Mouse (Mus musculus): ENCODE results near the gene Rap1gap. TPM values are rescaled to one million over a fixed set of nuclear protein-coding genes. Genes with fewer than 3 reads are reported as not detected.

Gene Rap1gap
- polyA plus RNA-seq, 1 experiment from 2014 or later, result 25.5 TPM

DNA sequence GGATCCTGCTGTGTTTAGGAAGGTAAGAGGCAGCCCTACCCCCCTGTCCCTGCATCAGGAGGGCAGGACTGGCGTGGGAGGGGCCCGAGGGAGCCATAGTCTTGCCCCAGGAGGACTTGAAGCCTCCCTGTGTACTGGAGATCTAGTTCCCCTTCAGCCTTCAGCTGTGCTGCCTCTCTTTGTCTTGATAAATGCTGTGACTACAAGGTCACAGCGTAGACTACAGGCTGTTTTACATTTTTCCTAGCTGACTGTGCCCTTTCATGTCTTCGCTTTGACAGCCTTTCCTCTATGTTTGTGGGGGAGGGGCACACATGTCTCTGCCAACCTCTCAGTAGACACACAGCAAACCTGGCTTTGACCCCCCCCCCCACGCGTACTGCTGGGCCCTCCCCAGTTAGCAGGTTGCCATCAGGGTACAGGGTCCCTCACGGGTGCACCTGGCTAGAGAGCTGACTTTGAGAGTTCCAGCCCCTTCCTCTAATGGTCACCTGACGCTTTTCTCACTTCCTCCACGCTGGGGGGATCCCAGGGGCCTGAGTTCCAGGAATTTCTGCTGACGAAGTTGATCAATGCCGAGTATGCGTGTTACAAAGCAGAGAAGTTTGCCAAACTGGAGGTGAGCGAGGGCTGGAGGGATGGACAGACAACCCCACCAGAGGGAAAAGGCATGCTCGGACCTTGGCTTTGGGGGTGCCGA lies 55.0 kb downstream of the Rap1gap start:
- H3K36me3 ChIP-seq (ENCODE audit: control insufficient read depth, insufficient read depth, low read length), result no peaks in the 10 kb centered on the region
- 38% methylated on average over 15 of the region's 15 CpGs for WGBS
- H3K9me3 ChIP-seq (replicated peaks; ENCODE audit: control insufficient read depth, low read length), result no peaks in the 10 kb centered on the region
- no peaks in the 10 kb centered on the region for H3K27me3 ChIP-seq (replicated peaks; ENCODE audit: control insufficient read depth, insufficient read depth, low read length)
- peak overlapping the region; percentile 60 for H3K9ac ChIP-seq (ENCODE audit: low read length)
- peak overlapping the region; percentile 84 for H3K27ac ChIP-seq (ENCODE audit: low read depth, low read length)
- no peak overlapping the region for H3K4me2 ChIP-seq (ENCODE audit: low read length)
- peak; percentile 25; the same call in 1 of the 2 replicates for ATAC-seq
- no peak overlapping the region for H3K4me3 ChIP-seq (ENCODE audit: low read depth, low read length)
- peak; percentile 68 for DNase-seq (ENCODE audit: low spot score)
- peaks cover 9% of the 10 kb centered on the region for H3K4me1 ChIP-seq (ENCODE audit: control insufficient read depth, insufficient read depth, low read length)

GRCm38 (mm10) chr4:137721563-137721962 lies 57.0 kb downstream of the Rap1gap start:
- no peaks in the 10 kb centered on the region for H3K9me3 ChIP-seq (replicated peaks; ENCODE audit: control insufficient read depth, low read length)
- ATAC-seq (no peak), DNase-seq (ENCODE audit: low spot score) (no peak)
- H3K4me3 ChIP-seq (ENCODE audit: low read depth, low read length), result no peak overlapping the region
- H3K4me1 ChIP-seq (ENCODE audit: control insufficient read depth, insufficient read depth, low read length), result peaks cover 9% of the 10 kb centered on the region
- H3K9ac ChIP-seq (ENCODE audit: low read length), result no peak overlapping the region
- H3K4me2 ChIP-seq (ENCODE audit: low read length), result no peak overlapping the region
- no peak overlapping the region for H3K27ac ChIP-seq (ENCODE audit: low read depth, low read length)
- no peaks in the 10 kb centered on the region for H3K36me3 ChIP-seq (ENCODE audit: control insufficient read depth, insufficient read depth, low read length)
- WGBS, result 90% methylated on average over 15 of the region's 15 CpGs
- no peaks in the 10 kb centered on the region for H3K27me3 ChIP-seq (replicated peaks; ENCODE audit: control insufficient read depth, insufficient read depth, low read length)

- DNase-seq (ENCODE audit: low spot score) (no peak), ATAC-seq (no peak)
- Histone ChIP-seq H3K9ac (ENCODE audit: low read length) (no peak overlapping the region), H3K4me1 (ENCODE audit: control insufficient read depth, insufficient read depth, low read length) (peaks cover 9% of the 10 kb centered on the region), H3K4me2 (ENCODE audit: low read length) (no peak overlapping the region), H3K9me3 (replicated peaks; ENCODE audit: control insufficient read depth, low read length) (no peaks in the 10 kb centered on the region), H3K4me3 (ENCODE audit: low read depth, low read length) (no peak overlapping the region), H3K36me3 (ENCODE audit: control insufficient read depth, insufficient read depth, low read length) (no peaks in the 10 kb centered on the region), H3K27me3 (replicated peaks; ENCODE audit: control insufficient read depth, insufficient read depth, low read length) (no peaks in the 10 kb centered on the region), H3K27ac (ENCODE audit: low read depth, low read length) (no peak overlapping the region)
- WGBS, result 88% methylated on average over 3 of the region's 3 CpGs
Measured at GRCm38 (mm10) chr4:137722230-137722629, 57.7 kb downstream of the Rap1gap start.

GRCm38 (mm10) chr4:137722692-137723427 lies 58.3 kb downstream of the Rap1gap start:
- WGBS, result 29% methylated on average over 12 of the region's 12 CpGs
- no peak overlapping the region for H3K4me3 ChIP-seq (ENCODE audit: low read depth, low read length)
- no peak overlapping the region; the same call in 1 of the 2 replicates for H3K27ac ChIP-seq (ENCODE audit: low read depth, low read length)
- no peak overlapping the region for H3K4me2 ChIP-seq (ENCODE audit: low read length)
- ATAC-seq, result peak; percentile 51; the same call in 1 of the 2 replicates
- H3K27me3 ChIP-seq (replicated peaks; ENCODE audit: control insufficient read depth, insufficient read depth, low read length), result no peaks in the 10 kb centered on the region
- no peaks in the 10 kb centered on the region for H3K36me3 ChIP-seq (ENCODE audit: control insufficient read depth, insufficient read depth, low read length)
- H3K9ac ChIP-seq (ENCODE audit: low read length), result 0 out of 2 replicates have a peak overlapping the region, but pooled peaks have one; percentile 9
- DNase-seq (ENCODE audit: low spot score), result peak; percentile 89
- peaks cover 9% of the 10 kb centered on the region for H3K4me1 ChIP-seq (ENCODE audit: control insufficient read depth, insufficient read depth, low read length)
- no peaks in the 10 kb centered on the region for H3K9me3 ChIP-seq (replicated peaks; ENCODE audit: control insufficient read depth, low read length)

DNA sequence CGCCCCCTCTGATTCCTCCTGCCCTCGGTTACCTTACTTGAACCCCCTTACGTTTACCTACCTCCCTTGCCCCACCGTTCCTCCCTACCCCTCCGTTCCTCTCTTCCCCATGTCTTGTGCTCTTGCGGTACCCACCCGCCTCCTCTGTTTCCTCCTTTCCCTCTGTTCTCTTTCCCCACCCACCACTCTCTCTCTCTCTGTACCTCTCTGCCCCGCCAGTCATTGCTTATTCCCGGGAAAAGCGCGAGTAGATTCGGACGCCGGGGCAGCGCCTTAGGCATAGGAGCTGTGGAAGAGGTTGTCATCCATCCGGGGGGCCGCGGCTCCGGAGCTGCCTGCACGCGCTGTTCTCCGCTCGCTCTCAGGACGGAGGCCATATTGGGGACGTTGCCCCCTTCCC lies 59.0 kb downstream of the Rap1gap start:
- no peaks in the 10 kb centered on the region for H3K36me3 ChIP-seq (ENCODE audit: control insufficient read depth, insufficient read depth, low read length)
- no peak overlapping the region for H3K27ac ChIP-seq (ENCODE audit: low read depth, low read length)
- peaks cover 13% of the 10 kb centered on the region for H3K4me1 ChIP-seq (ENCODE audit: control insufficient read depth, insufficient read depth, low read length)
- no peaks in the 10 kb centered on the region for H3K27me3 ChIP-seq (replicated peaks; ENCODE audit: control insufficient read depth, insufficient read depth, low read length)
- H3K4me2 ChIP-seq (ENCODE audit: low read length), result peak overlapping the region; percentile 27
- DNase-seq (ENCODE audit: low spot score), result no peak
- no peaks in the 10 kb centered on the region for H3K9me3 ChIP-seq (replicated peaks; ENCODE audit: control insufficient read depth, low read length)
- H3K9ac ChIP-seq (ENCODE audit: low read length), result 0 out of 2 replicates have a peak overlapping the region, but pooled peaks have one; percentile 9
- no peak for ATAC-seq
- 41% methylated on average over 25 of the region's 25 CpGs for WGBS
- no peak overlapping the region for H3K4me3 ChIP-seq (ENCODE audit: low read depth, low read length)

DNA sequence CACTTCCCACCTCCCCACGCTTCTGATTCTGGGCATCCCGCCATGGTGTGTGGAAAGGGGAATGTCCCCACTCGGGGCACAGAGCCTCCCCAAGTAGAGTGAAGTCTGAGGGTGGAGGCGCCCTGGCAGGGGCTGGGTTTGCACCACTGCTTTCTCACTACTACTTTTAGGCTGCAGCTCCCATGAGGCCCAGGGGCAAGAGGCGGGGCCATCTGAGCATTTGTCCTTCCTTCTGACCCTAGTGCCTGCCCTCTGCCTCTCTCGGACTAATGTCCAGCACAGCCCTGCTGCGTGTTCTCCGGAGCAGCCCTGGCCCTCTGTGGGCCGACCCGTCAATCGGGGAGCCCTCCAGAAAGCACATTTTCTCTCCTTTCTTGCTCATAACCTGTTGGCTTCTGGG lies 59.7 kb downstream of the Rap1gap start:
- H3K27ac ChIP-seq (ENCODE audit: low read depth, low read length), result no peak overlapping the region
- H3K4me2 ChIP-seq (ENCODE audit: low read length), result no peak overlapping the region
- H3K9me3 ChIP-seq (replicated peaks; ENCODE audit: control insufficient read depth, low read length), result no peaks in the 10 kb centered on the region
- WGBS, result 48% methylated on average over 11 of the region's 11 CpGs
- DNase-seq (ENCODE audit: low spot score) (no peak), ATAC-seq (no peak)
- peaks cover 7% of the 10 kb centered on the region for H3K4me1 ChIP-seq (ENCODE audit: control insufficient read depth, insufficient read depth, low read length)
- H3K27me3 ChIP-seq (replicated peaks; ENCODE audit: control insufficient read depth, insufficient read depth, low read length), result no peaks in the 10 kb centered on the region
- no peaks in the 10 kb centered on the region for H3K36me3 ChIP-seq (ENCODE audit: control insufficient read depth, insufficient read depth, low read length)
- H3K4me3 ChIP-seq (ENCODE audit: low read depth, low read length), result no peak overlapping the region
- no peak overlapping the region for H3K9ac ChIP-seq (ENCODE audit: low read length)

GRCm38 (mm10) chr4:137724766-137725165 lies 60.2 kb downstream of the Rap1gap start:
- Histone ChIP-seq H3K4me1 (ENCODE audit: control insufficient read depth, insufficient read depth, low read length) (peaks cover 5% of the 10 kb centered on the region; the same call in 1 of the 2 replicates), H3K4me2 (ENCODE audit: low read length) (no peak overlapping the region), H3K9ac (ENCODE audit: low read length) (no peak overlapping the region), H3K27me3 (replicated peaks; ENCODE audit: control insufficient read depth, insufficient read depth, low read length) (no peaks in the 10 kb centered on the region), H3K27ac (ENCODE audit: low read depth, low read length) (no peak overlapping the region), H3K36me3 (ENCODE audit: control insufficient read depth, insufficient read depth, low read length) (no peaks in the 10 kb centered on the region), H3K9me3 (replicated peaks; ENCODE audit: control insufficient read depth, low read length) (no peaks in the 10 kb centered on the region), H3K4me3 (ENCODE audit: low read depth, low read length) (no peak overlapping the region)
- ATAC-seq, result no peak
- 54% methylated on average over 8 of the region's 8 CpGs for WGBS
- DNase-seq (ENCODE audit: low spot score), result no peak

- Histone ChIP-seq H3K9me3 (replicated peaks; ENCODE audit: control insufficient read depth, low read length) (no peaks in the 10 kb centered on the region), H3K27me3 (replicated peaks; ENCODE audit: control insufficient read depth, insufficient read depth, low read length) (no peaks in the 10 kb centered on the region), H3K4me1 (ENCODE audit: control insufficient read depth, insufficient read depth, low read length) (peaks cover 5% of the 10 kb centered on the region; the same call in 1 of the 2 replicates), H3K4me2 (ENCODE audit: low read length) (no peak overlapping the region), H3K36me3 (ENCODE audit: control insufficient read depth, insufficient read depth, low read length) (no peaks in the 10 kb centered on the region), H3K27ac (ENCODE audit: low read depth, low read length) (no peak overlapping the region), H3K9ac (ENCODE audit: low read length) (no peak overlapping the region), H3K4me3 (ENCODE audit: low read depth, low read length) (no peak overlapping the region)
- 70% methylated on average over 13 of the region's 13 CpGs for WGBS
- DNase-seq (ENCODE audit: low spot score) (no peak), ATAC-seq (no peak)
Measured at GRCm38 (mm10) chr4:137725541-137726145, 61.1 kb downstream of the Rap1gap start.

Data from forebrain, embryonic 14.5 days (tissue).